Mouse (Mus musculus) right cerebral cortex, adult 18-20 months (tissue): ENCODE data around the gene Eri3.

Experiments used
- DNase-seq: peaks from one replicate; pipeline ENCODE4 v3.0.0; 2022; ENCODE audit warnings: mixed read lengths

Eri3 gene

DNA sequence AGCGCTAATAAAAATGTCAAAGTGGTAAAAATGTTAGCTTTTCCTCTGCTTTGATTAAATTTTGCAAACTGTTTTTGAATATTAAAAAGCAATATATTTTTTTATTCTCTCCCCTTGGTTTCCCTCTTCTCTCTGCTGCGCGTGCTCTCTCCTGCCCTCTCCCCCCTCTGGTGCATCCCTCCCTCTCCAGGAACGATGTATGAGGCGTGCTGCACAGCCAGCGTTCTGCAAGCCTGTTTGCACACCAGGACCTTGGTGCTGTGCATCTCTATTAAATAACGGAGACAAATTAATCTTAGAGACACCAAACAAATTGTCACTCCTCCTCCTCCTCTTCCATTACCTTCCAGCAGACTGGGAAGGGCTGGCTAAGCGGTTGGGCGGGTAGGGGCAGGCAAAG lies 31.5 kb downstream of the Eri3 start:
- no peak for DNase-seq

GRCm38 (mm10) chr4:117585995-117586394 lies 35.8 kb downstream of the Eri3 start:
- no peak for DNase-seq

DNA sequence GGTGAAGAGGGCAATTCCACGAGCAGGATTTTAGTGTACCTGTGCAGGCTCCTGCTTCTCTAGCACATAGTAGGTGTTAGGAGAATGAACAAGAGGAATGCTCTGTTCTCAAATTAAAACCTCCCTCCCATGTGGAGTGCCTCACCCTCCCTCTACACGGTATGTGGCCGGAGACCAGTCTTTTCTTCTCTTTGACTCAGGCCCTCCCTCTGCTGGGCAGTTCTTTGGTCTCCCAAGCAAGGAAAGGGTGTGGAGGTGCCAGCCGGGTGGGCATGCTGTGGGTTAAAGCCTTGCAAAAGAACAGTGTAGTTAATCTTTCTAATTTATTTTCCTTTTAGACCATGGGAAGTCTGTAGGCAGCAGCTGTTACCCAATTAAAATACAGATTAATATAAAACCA lies 37.3 kb downstream of the Eri3 start:
- no peak for DNase-seq

DNA sequence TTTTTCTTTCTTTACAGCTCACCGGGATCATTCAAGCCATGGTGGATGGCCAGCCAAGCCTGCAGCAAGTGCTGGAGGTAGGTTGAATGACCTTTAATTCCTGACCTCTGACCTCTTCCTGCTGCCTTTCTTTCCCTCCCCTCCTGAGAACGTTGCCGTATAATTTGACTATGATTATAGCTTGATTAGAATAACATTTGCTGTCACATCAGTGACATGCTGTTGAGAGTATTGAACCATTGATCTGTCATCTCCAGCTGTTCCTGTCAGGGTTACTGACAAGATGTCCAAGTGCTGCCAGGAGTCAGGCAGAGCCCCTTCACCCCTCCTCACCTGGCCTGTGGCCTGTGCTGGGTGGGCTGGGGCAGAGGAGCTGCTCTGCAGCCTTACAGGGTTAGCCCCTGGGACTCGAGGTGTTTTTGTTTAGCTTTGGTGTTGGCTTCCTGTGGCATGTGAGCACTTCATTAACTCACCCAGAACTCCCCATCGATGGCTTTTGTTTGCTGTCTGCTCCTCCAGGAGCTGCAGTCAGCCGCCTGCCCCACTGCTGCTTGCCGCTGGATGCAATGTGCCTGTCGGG lies 39.0 kb downstream of the Eri3 start:
- no peak for DNase-seq

DNA sequence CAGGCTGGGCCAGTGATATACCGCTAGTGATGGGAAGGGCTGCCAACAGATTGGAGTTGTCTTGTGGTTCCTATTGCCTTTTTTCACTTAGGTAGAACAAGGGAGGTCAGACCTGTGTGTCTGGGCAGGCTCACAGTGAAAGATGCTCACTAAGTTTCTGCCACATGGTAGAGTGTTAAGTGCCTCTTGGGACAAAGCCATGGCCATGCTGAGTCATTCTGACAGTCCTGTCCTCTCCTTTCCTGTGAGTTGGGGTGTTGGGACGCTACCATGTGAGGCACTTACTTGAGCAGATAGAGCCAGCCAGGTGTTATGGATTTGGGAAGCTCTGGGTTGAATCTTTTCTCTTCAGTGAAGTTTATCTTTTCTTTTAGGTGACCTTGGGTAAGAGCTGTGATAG lies 40.6 kb downstream of the Eri3 start:
- DNase-seq: no peak

- no peak for DNase-seq
These were observed 42.0 kb downstream of the Eri3 start for GRCm38 (mm10) chr4:117592206-117592605.

DNA sequence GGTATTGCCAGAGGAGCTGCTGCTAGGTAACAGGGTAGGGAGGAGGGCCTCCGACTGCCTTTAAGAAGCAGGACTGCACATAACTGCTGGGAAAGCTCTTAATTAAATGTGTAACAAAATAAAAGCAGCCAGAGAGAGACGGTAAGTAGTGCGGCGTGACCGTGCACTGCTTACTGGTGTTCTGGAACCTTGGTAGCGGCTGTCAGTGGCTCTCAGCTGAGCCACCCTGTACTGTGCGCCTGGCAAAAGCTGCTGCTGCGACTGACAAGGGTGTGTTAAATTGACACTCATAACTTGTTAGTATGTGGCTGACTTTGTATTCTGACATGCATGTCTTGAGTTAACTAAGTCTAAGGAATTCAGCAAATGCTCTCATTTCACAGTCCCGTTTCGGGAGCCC lies 45.1 kb downstream of the Eri3 start:
- DNase-seq: no peak

- no peak for DNase-seq
These were observed 49.9 kb downstream of the Eri3 start for GRCm38 (mm10) chr4:117599986-117600565.

- DNase-seq: no peak
These were observed 51.2 kb downstream of the Eri3 start for GRCm38 (mm10) chr4:117601338-117601776.

GRCm38 (mm10) chr4:117605099-117605953 lies 55.2 kb downstream of the Eri3 start:
- DNase-seq: no peak

DNA sequence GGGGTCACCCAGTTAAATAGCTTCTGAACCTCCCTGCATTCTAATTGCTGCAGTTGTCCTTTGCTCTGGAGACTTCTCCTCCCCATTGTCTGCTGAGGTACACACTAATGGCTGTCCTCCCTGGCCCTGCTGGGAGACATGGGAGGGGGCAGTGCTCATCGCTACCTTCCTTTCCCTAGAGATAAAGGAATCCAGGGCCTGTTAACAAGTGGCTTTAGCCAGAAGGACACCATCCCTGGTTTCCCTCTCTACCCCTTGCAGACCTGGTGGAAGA lies 55.7 kb downstream of the Eri3 start:
- DNase-seq: no peak

DNA sequence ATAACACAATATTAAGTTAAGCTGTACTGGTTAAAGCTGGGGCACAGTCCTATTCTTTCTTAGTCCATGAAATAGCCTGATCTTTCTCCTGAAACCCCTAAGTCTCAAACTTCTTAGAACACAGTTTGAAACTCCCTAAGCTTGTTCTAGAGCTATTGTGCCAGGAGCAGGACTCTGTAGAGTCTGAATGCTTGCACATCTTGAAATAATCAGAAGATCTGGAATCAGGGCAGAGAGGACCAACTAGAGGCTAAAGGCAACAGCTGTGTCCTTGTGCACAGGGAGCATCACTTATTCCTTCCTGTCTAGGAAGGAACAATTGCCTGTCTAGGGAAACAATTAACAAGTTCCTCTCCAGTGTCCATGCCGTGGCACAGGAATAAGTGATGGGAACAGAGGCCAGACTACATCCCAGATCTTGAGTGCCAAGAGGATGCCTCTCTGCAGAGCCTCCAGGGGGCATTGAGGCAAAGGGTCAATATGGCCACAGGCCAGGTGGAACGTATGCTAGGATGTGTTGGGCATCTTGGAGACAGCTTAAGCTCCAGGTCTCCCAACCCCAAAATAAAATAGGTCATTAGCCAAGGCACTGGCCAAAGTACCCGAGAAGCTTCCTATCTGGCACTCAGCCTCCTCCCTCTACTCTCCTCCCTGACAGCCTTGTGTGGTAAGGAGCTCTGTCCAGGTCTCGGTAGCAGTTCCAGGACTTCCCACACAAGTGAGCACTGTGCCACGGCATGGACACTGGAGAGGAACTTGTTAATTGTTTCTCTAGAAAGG lies 56.9 kb downstream of the Eri3 start:
- DNase-seq: no peak

GRCm38 (mm10) chr4:117608265-117608664 lies 58.1 kb downstream of the Eri3 start:
- DNase-seq: no peak

DNA sequence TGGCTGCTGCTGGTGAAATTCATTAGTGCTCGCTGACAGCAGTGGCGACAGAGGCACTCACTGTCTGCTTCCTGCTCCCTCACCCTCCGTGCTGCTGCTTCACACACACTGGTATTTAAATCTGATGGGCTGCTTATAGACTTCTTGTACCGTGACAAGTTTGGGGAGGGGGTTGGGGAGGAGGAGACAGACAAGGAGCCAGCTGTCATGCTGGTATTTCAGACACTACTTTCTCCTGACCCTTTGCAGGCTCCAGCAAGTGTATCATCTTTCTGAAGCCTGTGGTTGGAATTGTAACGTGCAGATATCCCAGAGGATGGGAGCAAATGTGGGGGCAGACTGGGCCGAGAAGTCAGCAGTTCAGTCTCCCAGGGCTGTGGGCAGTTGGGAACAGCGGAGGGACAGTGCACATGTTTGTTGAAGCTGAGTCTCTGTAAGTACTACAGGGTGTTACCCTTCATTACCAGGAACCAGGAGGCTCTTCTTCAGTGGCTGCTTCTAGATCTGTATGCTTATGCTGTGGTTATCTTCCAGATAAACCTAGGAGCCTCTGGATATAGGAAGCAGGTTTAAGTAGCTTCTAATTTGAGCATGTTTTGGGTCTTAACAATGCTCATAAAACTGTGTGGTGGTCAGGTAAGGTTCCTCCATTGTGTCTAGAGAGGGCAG lies 59.3 kb downstream of the Eri3 start:
- no peak for DNase-seq

GRCm38 (mm10) chr4:117611385-117611784 lies 61.2 kb downstream of the Eri3 start:
- no peak for DNase-seq

GRCm38 (mm10) chr4:117611814-117612213 lies 61.6 kb downstream of the Eri3 start:
- no peak for DNase-seq

- no peak for DNase-seq
These were observed 62.5 kb downstream of the Eri3 start for GRCm38 (mm10) chr4:117612713-117613112.

- DNase-seq: no peak
These were observed 63.1 kb downstream of the Eri3 start for GRCm38 (mm10) chr4:117613153-117613773.

- DNase-seq: no peak
These were observed 66.4 kb downstream of the Eri3 start for GRCm38 (mm10) chr4:117616600-117616999.

DNA sequence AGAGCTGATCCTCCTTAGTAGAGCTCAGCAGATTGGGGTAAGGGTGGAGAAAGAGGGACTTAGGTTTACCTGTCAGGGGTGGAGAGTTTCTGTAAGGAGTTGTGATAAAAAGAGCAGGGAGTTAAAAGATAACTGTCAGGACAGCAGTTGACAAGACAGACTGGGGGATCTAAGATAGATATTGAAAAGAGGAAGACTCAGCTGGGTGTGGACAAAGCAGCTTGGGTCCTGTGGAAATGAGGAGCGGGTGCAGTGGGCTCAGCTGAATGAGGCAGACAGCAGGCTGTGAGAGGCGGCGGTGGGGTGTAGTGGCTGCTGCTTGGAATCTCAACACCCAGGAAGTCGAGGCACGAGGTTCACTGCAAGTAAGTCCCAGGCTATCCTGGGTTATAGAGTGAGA lies 72.1 kb downstream of the Eri3 start:
- no peak for DNase-seq

DNA sequence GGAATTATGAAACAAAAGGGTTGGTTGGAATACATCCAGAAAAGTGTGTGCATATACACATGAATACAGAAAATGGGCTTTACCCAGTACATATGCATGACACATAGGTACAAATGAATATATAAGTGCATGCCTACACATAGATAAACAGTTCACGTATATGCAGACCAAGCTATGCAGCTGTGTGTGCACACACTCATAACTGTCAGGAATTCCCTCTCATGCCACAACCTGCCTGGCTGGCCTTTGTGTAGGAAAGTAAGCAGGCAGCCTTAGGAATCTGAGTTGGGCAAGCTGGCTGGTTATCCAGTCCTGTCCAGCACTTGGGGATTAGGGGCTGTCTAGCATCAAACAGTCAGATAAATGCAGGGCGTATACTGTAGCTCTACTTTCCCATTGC lies 72.9 kb downstream of the Eri3 start:
- no peak for DNase-seq

DNA sequence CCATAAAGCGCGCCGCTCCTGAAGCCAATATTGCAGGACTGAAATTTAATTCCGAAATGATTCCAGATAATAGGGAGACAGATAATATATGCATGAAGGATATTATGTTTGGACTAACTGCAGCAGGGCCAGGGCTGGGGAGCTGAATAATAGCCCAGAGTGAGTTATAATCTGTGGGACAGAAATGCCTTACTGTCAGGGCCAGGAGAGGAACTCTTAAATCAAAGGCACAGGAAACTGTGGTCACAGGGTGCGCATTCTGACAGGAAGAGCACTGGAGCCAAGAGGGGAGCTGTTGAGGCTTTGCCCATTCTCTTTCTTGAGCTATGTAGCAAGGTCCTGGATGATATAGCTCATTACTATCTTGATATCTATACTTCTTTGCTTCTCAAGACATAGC lies 74.5 kb downstream of the Eri3 start:
- no peak for DNase-seq

DNA sequence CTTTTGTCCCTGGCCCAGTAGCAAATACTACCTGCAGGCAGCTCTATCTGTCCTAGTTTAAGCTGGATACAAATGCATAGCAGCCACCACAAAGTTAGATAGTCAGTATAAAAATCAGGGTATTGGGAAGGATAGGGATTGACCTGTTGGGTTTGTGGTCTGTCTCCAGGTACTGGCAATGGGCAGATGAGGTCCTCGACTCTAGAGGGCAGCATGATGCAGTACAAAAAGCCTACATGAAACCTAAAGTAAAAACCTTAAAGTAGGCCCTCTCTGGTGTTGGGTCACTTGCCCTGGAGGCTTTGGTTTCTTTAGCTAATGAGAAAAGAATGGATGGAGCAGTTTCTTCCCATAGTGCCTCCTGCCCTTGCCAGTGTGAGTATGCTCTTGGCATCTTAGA lies 78.3 kb downstream of the Eri3 start:
- DNase-seq: no peak
